In the genomic region with DNA sequence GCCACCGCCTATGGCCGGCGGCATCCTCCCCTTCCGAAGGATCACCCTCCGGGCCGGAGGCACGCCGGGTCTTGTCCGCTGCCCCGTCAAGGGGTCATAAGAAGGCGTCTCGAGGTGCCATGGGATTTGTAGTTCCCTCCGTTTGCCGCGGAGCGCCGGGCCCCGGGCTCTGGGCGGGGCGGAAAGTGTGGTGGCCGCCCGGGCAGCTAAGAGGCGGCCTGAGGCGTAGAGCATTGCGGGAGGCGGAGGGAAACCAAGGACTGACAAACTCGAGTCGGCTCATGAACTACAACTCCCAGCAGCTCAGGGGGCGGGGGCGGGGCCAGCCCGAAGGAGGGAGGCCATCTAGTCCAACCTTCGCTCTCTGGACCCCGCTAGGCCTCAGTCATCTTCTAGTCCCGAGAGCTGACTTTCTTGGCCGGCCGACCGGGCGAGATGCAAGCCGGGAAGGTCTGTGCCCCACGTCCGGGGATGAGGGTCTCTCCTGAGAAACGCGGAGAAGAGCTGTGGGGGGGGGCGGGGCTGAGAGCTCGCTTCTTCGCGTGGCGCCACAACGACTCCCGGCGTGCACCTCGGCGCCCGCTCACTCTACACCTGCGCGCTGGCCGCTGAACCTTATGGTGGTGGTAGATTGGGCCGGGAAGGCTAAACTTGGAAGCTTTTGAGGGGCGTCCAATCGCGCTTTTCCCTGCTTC, we compare ENCODE assay signal across 8 mouse cellular contexts. TPM values are rescaled to one million over a fixed set of nuclear protein-coding genes. Genes with fewer than 3 reads are reported as not detected.
A peak's percentile ranks its signal among the peaks of the same experiment; 100 is the strongest.
DNase-seq lines count a peak whose midpoint lies in the region; ATAC-seq and TF ChIP-seq lines count a peak whose summit lies in the region.

A gene (minus strand): TSS at position 574 of the 695 bp plus-strand sequence.

- peak within 1 kb of the TSS; percentile 95 for H3K4me3 ChIP-seq in embryonic facial prominence, embryonic 14.5 days (ENCODE audit: low read depth, low read length)
- peak within 1 kb of the TSS; percentile 80 for H3K4me3 ChIP-seq in heart, adult 2 months
- peak within 1 kb of the TSS; percentile 71 for H3K4me3 ChIP-seq in limb, embryonic 13.5 days
- peak within 1 kb of the TSS; percentile 94 for H3K4me3 ChIP-seq in midbrain, embryonic 16.5 days (ENCODE audit: low read depth, low read length)

- peak within 1 kb of the TSS; percentile 80 for H3K9ac ChIP-seq in embryonic facial prominence, embryonic 14.5 days (ENCODE audit: low read depth, low read length)
- peak within 1 kb of the TSS; percentile 79 for H3K9ac ChIP-seq in heart, adult 2 months (ENCODE audit: low read depth, low read length)
- H3K9ac ChIP-seq in limb, embryonic 13.5 days = peak within 1 kb of the TSS; percentile 80
- H3K9ac ChIP-seq in midbrain, embryonic 16.5 days (ENCODE audit: low read depth, low read length) = peak within 1 kb of the TSS; percentile 88

- peak; percentile 97 for DNase-seq in 3T3-L1 (ENCODE audit: low read depth, low spot score)
- DNase-seq in adrenal gland, postnatal 4 days (ENCODE audit: low spot score in 2 of 2) = peak; percentile 69 to 86
- peak; percentile 98 for DNase-seq in embryonic facial prominence, embryonic 14.5 days (ENCODE audit: low spot score)
- DNase-seq in heart, adult 2 months = peak; percentile 93 to 97
- peak; percentile 95 to 97 for DNase-seq in kidney, adult 8-10 months
- DNase-seq in spleen, postnatal 10 days (ENCODE audit: low spot score in 2 of 2) = peak; percentile 88 to 90

- peak; percentile 97 for ATAC-seq in embryonic facial prominence, embryonic 14.5 days (ENCODE audit: low read depth)
- peak; percentile 98 for ATAC-seq in limb, embryonic 13.5 days (ENCODE audit: low FRiP score, low read depth)
- ATAC-seq in midbrain, embryonic 16.5 days = peak; percentile 96

- peak within 1 kb of the TSS; percentile 92 for H3K27ac ChIP-seq in embryonic facial prominence, embryonic 14.5 days (replicated peaks; ENCODE audit: low read depth, low read length)
- H3K27ac ChIP-seq in heart, adult 2 months = peak within 1 kb of the TSS; percentile 89
- peak within 1 kb of the TSS; percentile 97 for H3K27ac ChIP-seq in limb, embryonic 13.5 days
- H3K27ac ChIP-seq in midbrain, embryonic 16.5 days (ENCODE audit: low read length) = peak within 1 kb of the TSS; percentile 99

- intact Hi-C loops in heart, adult 2 months (cut with DNase I) = loop anchor here (1.0 to 10.0 kb wide), 4 partner anchors 53 to 373 kb away; a partner anchor contains a TSS

- peak; percentile 63; the same call in 1 of the 2 replicates for TF ChIP-seq POLR2A in heart, adult 2 months (IDR thresholded peaks at IDR 0.05; ENCODE audit: insufficient read depth, low read depth, low read length)

- 0 out of 2 replicates have a peak, but pooled peaks cover 8% of the 10 kb centered on the region for H3K36me3 ChIP-seq in embryonic facial prominence, embryonic 14.5 days (ENCODE audit: control insufficient read depth, insufficient read depth, low read length)
- peaks cover 8% of the 10 kb centered on the region; the same call in 1 of the 2 replicates for H3K36me3 ChIP-seq in heart, adult 2 months (ENCODE audit: control insufficient read depth, insufficient read depth, low read length)
- peaks cover 12% of the 10 kb centered on the region for H3K36me3 ChIP-seq in limb, embryonic 13.5 days
- no peaks in the 10 kb centered on the region for H3K36me3 ChIP-seq in midbrain, embryonic 16.5 days (ENCODE audit: control insufficient read depth, insufficient read depth, low read length)

- no peaks in the 10 kb centered on the region for H3K79me2 ChIP-seq in heart, adult 2 months (replicated peaks; ENCODE audit: control insufficient read depth, insufficient read depth, low read length)

- 0 out of 2 replicates have a peak, but pooled peaks cover 4% of the 10 kb centered on the region for H3K4me1 ChIP-seq in embryonic facial prominence, embryonic 14.5 days (ENCODE audit: control insufficient read depth, insufficient read depth, low read length)
- H3K4me1 ChIP-seq in heart, adult 2 months (ENCODE audit: control insufficient read depth, insufficient read depth, low read length) = peaks cover 5% of the 10 kb centered on the region
- H3K4me1 ChIP-seq in limb, embryonic 13.5 days = peaks cover 16% of the 10 kb centered on the region
- H3K4me1 ChIP-seq in midbrain, embryonic 16.5 days (ENCODE audit: control insufficient read depth, insufficient read depth, low read length) = peaks cover 17% of the 10 kb centered on the region

- under 1% methylated on average over 35 of the region's 61 CpGs for WGBS in embryonic facial prominence, embryonic 14.5 days
- WGBS in heart, adult 2 months = under 1% methylated on average over 61 of the region's 61 CpGs
- under 1% methylated on average over 61 of the region's 61 CpGs for WGBS in limb, embryonic 13.5 days
- WGBS in midbrain, embryonic 16.5 days = under 1% methylated on average over 59 of the region's 61 CpGs

- H3K9me3 ChIP-seq in embryonic facial prominence, embryonic 14.5 days (ENCODE audit: control insufficient read depth, low read length) = peaks cover 10% of the 10 kb centered on the region
- no peaks in the 10 kb centered on the region for H3K9me3 ChIP-seq in limb, embryonic 13.5 days
- H3K9me3 ChIP-seq in midbrain, embryonic 16.5 days (replicated peaks; ENCODE audit: control insufficient read depth, low read length, poor library complexity, severe bottlenecking) = 0 out of 2 replicates have a peak, but pooled peaks cover 2% of the 10 kb centered on the region

- H3K27me3 ChIP-seq in embryonic facial prominence, embryonic 14.5 days (replicated peaks; ENCODE audit: control insufficient read depth, insufficient read depth, low read length) = no peaks in the 10 kb centered on the region
- H3K27me3 ChIP-seq in heart, adult 2 months (ENCODE audit: control insufficient read depth, insufficient read depth, low read length) = no peaks in the 10 kb centered on the region
- no peaks in the 10 kb centered on the region for H3K27me3 ChIP-seq in limb, embryonic 13.5 days
- H3K27me3 ChIP-seq in midbrain, embryonic 16.5 days (ENCODE audit: control insufficient read depth, insufficient read depth, low read depth, low read length) = no peaks in the 10 kb centered on the region

- peak; percentile 30; the same call in 1 of the 2 replicates for TF ChIP-seq EP300 in heart, adult 2 months (IDR thresholded peaks at IDR 0.05; ENCODE audit: insufficient read depth, low read depth, low read length)

- peak within 1 kb of the TSS; percentile 76 for H3K4me2 ChIP-seq in embryonic facial prominence, embryonic 14.5 days (ENCODE audit: low read depth, low read length)
- H3K4me2 ChIP-seq in limb, embryonic 13.5 days (replicated peaks) = peak within 1 kb of the TSS; percentile 79
- peak within 1 kb of the TSS; percentile 70 for H3K4me2 ChIP-seq in midbrain, embryonic 16.5 days (ENCODE audit: low read length)

- TF ChIP-seq CTCF in heart, adult 2 months (IDR thresholded peaks at IDR 0.05) = peak; percentile 11; the same call in 1 of the 2 replicates

RNA-seq across cellular contexts. Expression of the gene that starts here (rescaled TPM):
- total RNA-seq in adrenal gland, postnatal 4 days (2021) = 10 to 100 TPM; 13.4 to 16.7 TPM
- polyA plus RNA-seq in embryonic facial prominence, embryonic 14.5 days (2014; fragmentation: Nextera tagmentation; extraction: Ambion mirVana) = 18.5 and 21.3 TPM in 2 replicates
- 1 to 10 TPM; 9.4 to 9.7 TPM for total RNA-seq in heart, adult 2 months (2021)
- 9.8 and 18.9 TPM in 2 replicates for polyA plus RNA-seq in heart, adult 2 months (2012; rRNA removed)
- polyA plus RNA-seq in limb, embryonic 13.5 days (2015; fragmentation: Nextera tagmentation; extraction: Ambion mirVana) = 14.6 and 17.6 TPM in 2 replicates
- 15.6 and 16.1 TPM in 2 replicates for polyA plus RNA-seq in midbrain, embryonic 16.5 days (2015; fragmentation: Nextera tagmentation; extraction: Ambion mirVana)

Comparison
In these comparisons a context has a peak if more than half of its experiments do, and no peak if none do; other contexts are left out.
1. Peak in every context shown above with its lines: DNase-seq, ATAC-seq, H3K4me3 ChIP-seq and H3K27ac ChIP-seq.